Mouse (Mus musculus): ENCODE measurements around the gene Stx17. TPM values are rescaled to one million over a fixed set of nuclear protein-coding genes. Genes with fewer than 3 reads are reported as not detected.

Gene Stx17
- polyA plus RNA-seq, 1 experiment, result 6.4 TPM

DNA sequence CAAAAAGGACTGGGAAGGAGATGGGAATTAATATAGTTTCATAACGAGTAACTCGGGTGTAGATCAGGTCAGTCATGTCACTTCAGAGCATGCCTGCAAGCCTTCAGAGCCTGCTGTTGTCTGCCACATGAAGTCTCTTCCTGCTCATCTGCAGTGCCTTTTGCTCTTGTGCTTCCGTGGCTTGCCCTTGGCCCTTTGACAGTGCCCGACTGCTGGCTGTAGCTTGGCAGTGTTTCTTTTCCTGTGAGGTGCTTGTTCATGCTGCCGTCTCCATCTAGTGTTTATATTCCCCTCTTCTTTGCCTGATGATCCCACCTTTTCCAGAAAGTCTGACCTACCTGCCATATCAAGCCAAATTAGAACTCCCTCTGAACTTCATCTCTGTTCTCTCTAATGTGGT is 39.1 kb downstream of the Stx17 start:
- no peaks in the 10 kb centered on the region for H3K79me3 ChIP-seq (ENCODE audit: low read depth)
- H3K27me3 ChIP-seq (ENCODE audit: control insufficient read depth, insufficient read depth, insufficient read length), result no peaks in the 10 kb centered on the region
- no peaks in the 10 kb centered on the region for H3K79me2 ChIP-seq (ENCODE audit: control insufficient read depth, insufficient read depth)
- no peak overlapping the region for H3ac ChIP-seq (ENCODE audit: control insufficient read depth, insufficient read length, low read depth)
- peaks cover 17% of the 10 kb centered on the region for H3K36me3 ChIP-seq (ENCODE audit: control insufficient read depth, insufficient read depth)
- no peak overlapping the region for H3K4me3 ChIP-seq (ENCODE audit: insufficient read depth, poor library complexity, severe bottlenecking)
- TF ChIP-seq MYOD1 (IDR thresholded peaks at IDR 0.05; ENCODE audit: control insufficient read depth, insufficient read length, low read depth), result no peak
- no peak for TF ChIP-seq FOSL1 (IDR thresholded peaks at IDR 0.05; ENCODE audit: insufficient read depth, low read length, poor library complexity, severe bottlenecking)
- no peak for TF ChIP-seq CTCF (IDR thresholded peaks at IDR 0.05; ENCODE audit: control insufficient read depth, insufficient read depth, insufficient read length)
- TF ChIP-seq MYOG (IDR thresholded peaks at IDR 0.05; ENCODE audit: control insufficient read depth, extremely low read depth, insufficient read length), result no peak
- no peak for TF ChIP-seq MAX (IDR thresholded peaks at IDR 0.05)
- no peak for TF ChIP-seq USF1 (IDR thresholded peaks at IDR 0.05; ENCODE audit: low read depth)
- no peak for TF ChIP-seq CEBPB (IDR thresholded peaks at IDR 0.05; ENCODE audit: low read depth)

- Histone ChIP-seq H3K36me3 (ENCODE audit: control insufficient read depth, insufficient read depth) (no peaks in the 10 kb centered on the region), H3K4me3 (ENCODE audit: insufficient read depth, poor library complexity, severe bottlenecking) (no peak overlapping the region), H3ac (ENCODE audit: control insufficient read depth, insufficient read length, low read depth) (no peak overlapping the region), H3K27me3 (ENCODE audit: control insufficient read depth, insufficient read depth, insufficient read length) (no peaks in the 10 kb centered on the region), H3K79me3 (ENCODE audit: low read depth) (no peaks in the 10 kb centered on the region), H3K79me2 (ENCODE audit: control insufficient read depth, insufficient read depth) (no peaks in the 10 kb centered on the region)
- TF ChIP-seq CEBPB (IDR thresholded peaks at IDR 0.05; ENCODE audit: low read depth) (no peak), USF1 (IDR thresholded peaks at IDR 0.05; ENCODE audit: low read depth) (no peak), FOSL1 (IDR thresholded peaks at IDR 0.05; ENCODE audit: insufficient read depth, low read length, poor library complexity, severe bottlenecking) (no peak), MYOD1 (IDR thresholded peaks at IDR 0.05; ENCODE audit: control insufficient read depth, insufficient read length, low read depth) (no peak), MAX (IDR thresholded peaks at IDR 0.05) (no peak), MYOG (IDR thresholded peaks at IDR 0.05; ENCODE audit: control insufficient read depth, extremely low read depth, insufficient read length) (no peak), CTCF (IDR thresholded peaks at IDR 0.05; ENCODE audit: control insufficient read depth, insufficient read depth, insufficient read length) (no peak)
Measured at GRCm38 (mm10) chr4:48175666-48176065, 51.0 kb downstream of the Stx17 start.

DNA sequence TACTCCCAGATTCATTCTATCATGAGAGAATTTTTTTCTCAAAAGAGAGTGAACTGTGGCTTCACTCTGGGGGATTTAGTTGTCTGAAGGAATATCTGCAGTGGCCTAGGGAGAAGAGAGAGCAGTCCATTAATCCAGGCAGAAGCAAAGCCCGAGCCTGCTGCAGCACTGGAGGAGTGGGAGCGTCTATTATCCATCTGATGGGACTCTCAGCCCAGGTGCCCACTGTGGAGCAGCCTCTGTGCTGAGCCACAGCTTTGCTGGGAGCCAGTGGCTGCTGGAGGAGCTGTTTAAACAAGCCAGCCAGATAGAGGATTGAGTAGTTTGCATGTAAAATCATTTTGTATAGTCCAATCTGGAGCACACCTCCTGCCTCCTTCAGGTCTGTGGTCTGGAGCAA is 56.2 kb downstream of the Stx17 start:
- no peaks in the 10 kb centered on the region for H3K79me3 ChIP-seq (ENCODE audit: low read depth)
- H3K36me3 ChIP-seq (ENCODE audit: control insufficient read depth, insufficient read depth), result no peaks in the 10 kb centered on the region
- TF ChIP-seq CEBPB (IDR thresholded peaks at IDR 0.05; ENCODE audit: low read depth) (no peak), MYOG (IDR thresholded peaks at IDR 0.05; ENCODE audit: control insufficient read depth, extremely low read depth, insufficient read length) (no peak), CTCF (IDR thresholded peaks at IDR 0.05; ENCODE audit: control insufficient read depth, insufficient read depth, insufficient read length) (no peak), FOSL1 (IDR thresholded peaks at IDR 0.05; ENCODE audit: insufficient read depth, low read length, poor library complexity, severe bottlenecking) (no peak), USF1 (IDR thresholded peaks at IDR 0.05; ENCODE audit: low read depth) (no peak), MYOD1 (IDR thresholded peaks at IDR 0.05; ENCODE audit: control insufficient read depth, insufficient read length, low read depth) (no peak), MAX (IDR thresholded peaks at IDR 0.05) (no peak)
- no peaks in the 10 kb centered on the region for H3K79me2 ChIP-seq (ENCODE audit: control insufficient read depth, insufficient read depth)
- H3ac ChIP-seq (ENCODE audit: control insufficient read depth, insufficient read length, low read depth), result no peak overlapping the region
- no peak overlapping the region for H3K4me3 ChIP-seq (ENCODE audit: insufficient read depth, poor library complexity, severe bottlenecking)
- no peaks in the 10 kb centered on the region for H3K27me3 ChIP-seq (ENCODE audit: control insufficient read depth, insufficient read depth, insufficient read length)

DNA sequence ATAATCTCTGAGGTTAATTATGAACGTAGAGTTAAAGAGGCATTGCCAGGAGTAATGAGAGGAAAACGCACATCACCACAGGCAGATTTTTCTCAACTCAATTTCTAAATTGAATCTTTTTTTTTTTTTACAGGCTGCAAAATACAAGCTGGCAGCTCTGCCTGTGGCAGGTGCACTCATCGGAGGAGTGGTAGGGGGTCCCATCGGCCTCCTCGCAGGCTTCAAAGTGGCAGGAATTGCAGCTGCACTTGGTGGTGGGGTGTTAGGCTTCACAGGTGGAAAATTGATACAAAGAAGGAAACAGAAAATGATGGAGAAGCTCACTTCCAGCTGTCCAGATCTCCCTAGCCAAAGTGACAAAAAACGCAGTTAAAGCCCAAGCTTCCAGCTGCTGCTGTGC is 56.7 kb downstream of the Stx17 start:
- TF ChIP-seq FOSL1 (IDR thresholded peaks at IDR 0.05; ENCODE audit: insufficient read depth, low read length, poor library complexity, severe bottlenecking) (no peak), CTCF (IDR thresholded peaks at IDR 0.05; ENCODE audit: control insufficient read depth, insufficient read depth, insufficient read length) (no peak), MAX (IDR thresholded peaks at IDR 0.05) (no peak), MYOG (IDR thresholded peaks at IDR 0.05; ENCODE audit: control insufficient read depth, extremely low read depth, insufficient read length) (no peak), USF1 (IDR thresholded peaks at IDR 0.05; ENCODE audit: low read depth) (no peak), MYOD1 (IDR thresholded peaks at IDR 0.05; ENCODE audit: control insufficient read depth, insufficient read length, low read depth) (no peak), CEBPB (IDR thresholded peaks at IDR 0.05; ENCODE audit: low read depth) (no peak)
- H3K79me3 ChIP-seq (ENCODE audit: low read depth), result no peaks in the 10 kb centered on the region
- no peak overlapping the region for H3K4me3 ChIP-seq (ENCODE audit: insufficient read depth, poor library complexity, severe bottlenecking)
- no peaks in the 10 kb centered on the region for H3K36me3 ChIP-seq (ENCODE audit: control insufficient read depth, insufficient read depth)
- no peaks in the 10 kb centered on the region for H3K27me3 ChIP-seq (ENCODE audit: control insufficient read depth, insufficient read depth, insufficient read length)
- H3ac ChIP-seq (ENCODE audit: control insufficient read depth, insufficient read length, low read depth), result no peak overlapping the region
- H3K79me2 ChIP-seq (ENCODE audit: control insufficient read depth, insufficient read depth), result no peaks in the 10 kb centered on the region

DNA sequence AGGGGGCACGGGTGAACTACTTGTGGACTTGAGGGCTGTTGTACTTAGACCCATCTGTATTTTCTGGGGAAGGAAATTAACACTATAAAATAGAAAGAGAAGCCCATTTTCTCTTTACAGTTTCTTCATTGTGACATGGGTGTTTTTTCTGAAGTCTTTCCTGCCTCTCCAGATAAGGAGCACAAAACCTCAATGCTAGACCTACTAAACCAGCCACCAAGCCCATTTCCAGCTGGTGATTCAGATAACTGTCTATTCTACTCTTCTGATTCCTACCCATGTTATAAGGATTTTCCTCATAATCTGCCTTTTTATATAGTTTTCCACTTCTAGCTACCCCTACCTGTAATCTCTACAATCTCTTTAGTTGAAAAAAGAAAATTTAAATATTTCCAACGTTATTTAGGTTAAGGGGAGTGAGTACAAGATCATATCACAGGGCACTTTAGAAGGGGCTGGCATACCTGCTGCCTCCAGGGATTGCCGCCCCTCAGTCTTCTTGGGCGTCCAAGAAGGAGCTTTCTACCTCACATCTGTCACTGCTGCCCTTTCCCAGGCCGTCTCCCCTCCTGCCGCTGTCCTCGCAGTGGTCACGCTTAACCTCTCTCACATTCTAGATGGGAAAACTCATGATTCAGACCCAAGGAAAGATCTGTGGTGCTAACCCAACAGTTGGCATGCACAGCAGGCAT is 57.5 kb downstream of the Stx17 start:
- Histone ChIP-seq H3K4me3 (ENCODE audit: insufficient read depth, poor library complexity, severe bottlenecking) (no peak overlapping the region), H3K27me3 (ENCODE audit: control insufficient read depth, insufficient read depth, insufficient read length) (no peaks in the 10 kb centered on the region), H3K36me3 (ENCODE audit: control insufficient read depth, insufficient read depth) (no peaks in the 10 kb centered on the region), H3K79me2 (ENCODE audit: control insufficient read depth, insufficient read depth) (no peaks in the 10 kb centered on the region), H3K79me3 (ENCODE audit: low read depth) (no peaks in the 10 kb centered on the region), H3ac (ENCODE audit: control insufficient read depth, insufficient read length, low read depth) (no peak overlapping the region)
- no peak for TF ChIP-seq FOSL1 (IDR thresholded peaks at IDR 0.05; ENCODE audit: insufficient read depth, low read length, poor library complexity, severe bottlenecking)
- TF ChIP-seq CTCF (IDR thresholded peaks at IDR 0.05; ENCODE audit: control insufficient read depth, insufficient read depth, insufficient read length), result no peak
- TF ChIP-seq CEBPB (IDR thresholded peaks at IDR 0.05; ENCODE audit: low read depth), result no peak
- no peak for TF ChIP-seq MYOG (IDR thresholded peaks at IDR 0.05; ENCODE audit: control insufficient read depth, extremely low read depth, insufficient read length)
- no peak for TF ChIP-seq USF1 (IDR thresholded peaks at IDR 0.05; ENCODE audit: low read depth)
- TF ChIP-seq MAX (IDR thresholded peaks at IDR 0.05), result no peak
- no peak for TF ChIP-seq MYOD1 (IDR thresholded peaks at IDR 0.05; ENCODE audit: control insufficient read depth, insufficient read length, low read depth)
